Mouse (Mus musculus): ENCODE data around the gene Amot.

Amot gene

GRCm38 (mm10) chrX:145482383-145482782, 22.6 kb downstream of the Amot start:
- intact Hi-C loops (cut with DNase I) = no loop called here

DNA sequence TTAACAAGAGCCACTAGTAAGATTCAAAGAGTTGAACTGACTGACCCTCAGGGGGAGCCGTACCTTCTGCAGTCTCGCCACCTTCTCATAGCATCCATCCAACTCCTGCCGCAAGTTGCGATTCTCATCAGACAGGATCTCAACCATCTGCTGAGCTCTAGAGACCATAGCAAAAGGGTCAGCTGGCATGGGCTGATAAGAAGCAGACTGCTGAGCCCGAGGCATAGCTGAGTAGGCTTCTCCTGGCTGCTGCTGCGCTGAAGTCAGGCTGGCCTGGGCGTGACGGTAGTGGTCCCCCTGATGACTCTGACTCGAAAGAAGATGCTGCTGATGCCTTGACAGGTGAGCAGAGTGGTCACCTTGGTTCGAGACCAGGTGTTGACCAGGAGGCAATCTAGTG, 25.0 kb downstream of the Amot start:
- intact Hi-C loops (cut with DNase I) = no loop called here

- intact Hi-C loops (cut with DNase I) = no loop called here
These were observed 27.2 kb downstream of the Amot start for GRCm38 (mm10) chrX:145477725-145478194.

- intact Hi-C loops (cut with DNase I) = no loop called here
These were observed 27.8 kb downstream of the Amot start for GRCm38 (mm10) chrX:145477003-145477724.

- intact Hi-C loops (cut with DNase I) = no loop called here
These were observed 36.7 kb downstream of the Amot start for GRCm38 (mm10) chrX:145468264-145468663.

- intact Hi-C loops (cut with DNase I) = no loop called here
These were observed 41.5 kb downstream of the Amot start for GRCm38 (mm10) chrX:145463524-145463923.

DNA sequence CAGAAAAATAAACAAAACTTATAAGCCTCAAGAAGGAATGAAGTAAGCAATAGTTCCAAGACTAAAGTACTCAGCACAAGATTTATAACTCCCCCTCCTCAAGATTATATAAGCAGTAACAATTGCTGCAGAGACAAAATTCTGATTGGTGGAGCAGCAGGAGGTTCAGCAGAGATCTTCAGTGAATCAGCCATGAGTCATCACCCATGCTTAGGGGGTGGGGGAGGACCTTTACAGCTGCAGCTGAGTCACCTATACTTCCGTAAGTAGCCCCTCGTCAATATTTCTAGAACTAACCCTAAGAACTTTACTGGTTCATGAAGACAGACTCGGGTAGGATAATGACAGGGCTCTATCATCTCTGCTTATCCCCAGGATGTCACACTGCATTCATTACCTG, 43.6 kb downstream of the Amot start:
- intact Hi-C loops (cut with DNase I) = no loop called here

GRCm38 (mm10) chrX:145456251-145456650, 48.7 kb downstream of the Amot start:
- intact Hi-C loops (cut with DNase I) = no loop called here

GRCm38 (mm10) chrX:145455629-145456028, 49.4 kb downstream of the Amot start:
- intact Hi-C loops (cut with DNase I) = no loop called here

- intact Hi-C loops (cut with DNase I) = no loop called here
These were observed 50.2 kb downstream of the Amot start for GRCm38 (mm10) chrX:145454828-145455227.

- intact Hi-C loops (cut with DNase I) = no loop called here
These were observed 63.5 kb downstream of the Amot start for GRCm38 (mm10) chrX:145441526-145441925.

DNA sequence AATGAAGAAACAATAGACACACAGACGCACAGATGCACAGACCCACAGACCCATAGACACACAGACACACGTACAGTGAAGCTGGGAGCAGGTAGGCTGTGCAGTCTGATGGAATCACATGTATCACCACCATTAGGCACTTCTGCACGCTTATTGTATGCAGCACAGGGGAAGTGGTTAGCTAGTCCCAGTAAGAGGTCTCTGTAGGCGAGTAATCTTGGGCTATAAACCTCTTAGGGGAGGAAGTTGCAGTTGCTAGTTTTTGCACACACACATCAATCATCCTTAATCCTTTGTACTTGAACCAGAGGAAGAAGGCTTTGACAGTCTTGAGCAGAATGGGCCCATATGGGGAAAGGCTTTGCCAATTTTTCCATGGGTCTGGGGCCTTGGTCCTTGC, 71.3 kb downstream of the Amot start:
- intact Hi-C loops (cut with DNase I) = no loop called here

DNA sequence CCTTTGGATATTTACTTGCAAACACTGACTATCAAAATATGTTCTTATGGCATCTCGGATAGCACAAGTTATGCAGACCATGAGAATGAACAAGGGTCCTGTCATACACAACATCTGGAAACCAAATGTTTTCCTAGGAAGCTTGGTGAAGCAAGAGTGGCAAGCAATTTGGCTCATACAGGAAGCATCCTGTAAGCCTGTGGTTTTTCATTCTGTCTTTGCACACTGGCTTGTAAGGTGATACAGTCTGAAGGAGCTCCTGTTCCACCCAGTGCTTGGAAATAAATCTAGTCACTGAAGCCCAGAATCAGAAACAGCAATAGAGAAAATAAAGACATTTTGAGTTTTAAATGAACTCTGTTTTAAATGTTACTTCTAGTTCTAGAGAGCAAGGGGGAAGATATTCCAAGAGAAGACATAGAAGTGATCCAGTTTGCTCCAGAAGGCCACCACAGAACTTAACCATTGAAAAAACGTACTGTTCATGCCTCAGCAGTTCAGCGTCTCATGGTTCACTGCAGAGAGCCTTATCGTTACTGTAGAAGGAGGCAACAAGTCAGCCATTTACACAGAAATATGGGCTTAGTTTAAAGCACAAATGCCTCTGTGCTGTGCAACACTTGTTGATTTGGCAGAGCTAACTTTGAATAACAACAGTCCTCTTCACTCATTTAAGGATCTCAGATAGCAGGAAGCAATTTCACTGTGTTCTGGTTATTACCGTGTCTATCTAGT, 74.0 kb downstream of the Amot start:
- intact Hi-C loops (cut with DNase I) = no loop called here

- intact Hi-C loops (cut with DNase I) = no loop called here
These were observed 76.2 kb downstream of the Amot start for GRCm38 (mm10) chrX:145428811-145429210.

- intact Hi-C loops (cut with DNase I) = no loop called here
These were observed 81.0 kb downstream of the Amot start for GRCm38 (mm10) chrX:145424026-145424425.

- intact Hi-C loops (cut with DNase I) = no loop called here
These were observed 90.7 kb downstream of the Amot start for GRCm38 (mm10) chrX:145414319-145414718.

GRCm38 (mm10) chrX:145411425-145411824, 93.6 kb downstream of the Amot start:
- intact Hi-C loops (cut with DNase I) = no loop called here

DNA sequence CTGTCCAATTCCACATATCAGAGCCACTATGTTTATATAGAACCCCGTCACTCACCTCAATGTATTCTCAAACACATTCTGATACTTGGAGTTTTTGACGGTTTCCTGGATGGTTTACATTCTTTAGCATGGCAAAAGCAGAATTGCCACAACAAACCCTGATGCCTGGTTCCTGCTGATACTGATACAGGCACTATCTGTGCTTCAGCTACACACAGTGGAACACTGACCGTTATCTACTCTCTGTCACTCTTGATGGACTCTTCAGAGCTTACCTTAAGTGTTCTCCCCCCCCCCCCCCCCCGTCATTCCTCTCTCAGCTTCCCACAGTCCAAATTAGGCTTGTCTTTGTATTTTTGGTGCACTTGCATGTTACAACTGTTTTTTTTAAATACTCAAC, 98.9 kb downstream of the Amot start:
- intact Hi-C loops (cut with DNase I) = loop anchor here (10.0 kb wide), 1 partner anchor 269 kb away; no protein-coding TSS in a partner anchor

DNA sequence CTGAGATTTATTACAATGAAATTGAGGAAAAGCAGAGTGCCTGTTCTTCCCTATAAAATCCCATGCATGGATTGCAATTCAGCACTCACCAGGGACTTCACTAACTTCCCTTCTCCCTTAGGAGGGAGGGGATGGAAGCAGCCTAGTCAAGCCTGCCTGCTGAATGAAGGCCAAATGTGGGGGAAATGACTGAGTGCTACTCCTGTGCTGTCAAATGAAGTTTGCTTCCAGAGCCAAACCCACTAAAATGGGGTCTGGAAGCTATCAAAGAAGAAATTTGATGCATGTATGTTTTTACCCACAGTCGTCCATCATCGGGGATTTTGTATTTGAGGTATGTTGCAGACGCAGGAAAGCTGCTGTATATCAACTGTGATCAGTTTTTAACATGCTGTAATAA, 103.1 kb downstream of the Amot start:
- intact Hi-C loops (cut with DNase I) = loop anchor here (10.0 kb wide), 1 partner anchor 273 kb away; no protein-coding TSS in a partner anchor

- intact Hi-C loops (cut with DNase I) = no loop called here
These were observed 105.7 kb downstream of the Amot start for GRCm38 (mm10) chrX:145399236-145399635.
